Mouse (Mus musculus): ENCODE data around the gene Tcp11l1.

Gene Tcp11l1

GRCm38 (mm10) chr2:104712486-104712809 is 479 bp upstream of the Tcp11l1 start:
- DNase-seq (ENCODE audit: low read depth, low spot score): no peak

- no peak for DNase-seq (ENCODE audit: low read depth, low spot score)
Observed at GRCm38 (mm10) chr2:104710670-104711370, 1.1 kb downstream of the Tcp11l1 start.

- DNase-seq (ENCODE audit: low read depth, low spot score): no peak
Observed at GRCm38 (mm10) chr2:104709786-104710337, 2.1 kb downstream of the Tcp11l1 start.

GRCm38 (mm10) chr2:104704355-104704754 is 7.6 kb downstream of the Tcp11l1 start:
- DNase-seq (ENCODE audit: low read depth, low spot score): no peak

- no peak for DNase-seq (ENCODE audit: low read depth, low spot score)
Observed at GRCm38 (mm10) chr2:104703158-104703557, 8.8 kb downstream of the Tcp11l1 start.

- DNase-seq (ENCODE audit: low read depth, low spot score): no peak
Observed at GRCm38 (mm10) chr2:104699659-104700058, 12.3 kb downstream of the Tcp11l1 start.

- DNase-seq (ENCODE audit: low read depth, low spot score): no peak
Observed at GRCm38 (mm10) chr2:104692551-104692950, 19.4 kb downstream of the Tcp11l1 start.

GRCm38 (mm10) chr2:104690720-104691119 is 21.2 kb downstream of the Tcp11l1 start:
- no peak for DNase-seq (ENCODE audit: low read depth, low spot score)

GRCm38 (mm10) chr2:104688724-104689123 is 23.2 kb downstream of the Tcp11l1 start:
- no peak for DNase-seq (ENCODE audit: low read depth, low spot score)

GRCm38 (mm10) chr2:104688321-104688720 is 23.6 kb downstream of the Tcp11l1 start:
- no peak for DNase-seq (ENCODE audit: low read depth, low spot score)

GRCm38 (mm10) chr2:104687261-104687660 is 24.7 kb downstream of the Tcp11l1 start:
- DNase-seq (ENCODE audit: low read depth, low spot score): no peak

GRCm38 (mm10) chr2:104685418-104685817 is 26.6 kb downstream of the Tcp11l1 start:
- peak; percentile 51 for DNase-seq (ENCODE audit: low read depth, low spot score)

GRCm38 (mm10) chr2:104684771-104685170 is 27.2 kb downstream of the Tcp11l1 start:
- no peak for DNase-seq (ENCODE audit: low read depth, low spot score)

GRCm38 (mm10) chr2:104677326-104677725 is 34.6 kb downstream of the Tcp11l1 start:
- no peak for DNase-seq (ENCODE audit: low read depth, low spot score)

GRCm38 (mm10) chr2:104671724-104672123 is 40.2 kb downstream of the Tcp11l1 start:
- no peak for DNase-seq (ENCODE audit: low read depth, low spot score)

GRCm38 (mm10) chr2:104669122-104669804 is 42.7 kb downstream of the Tcp11l1 start:
- no peak for DNase-seq (ENCODE audit: low read depth, low spot score)

GRCm38 (mm10) chr2:104663372-104664100 is 48.4 kb downstream of the Tcp11l1 start:
- DNase-seq (ENCODE audit: low read depth, low spot score): no peak

GRCm38 (mm10) chr2:104658659-104659058 is 53.3 kb downstream of the Tcp11l1 start:
- no peak for DNase-seq (ENCODE audit: low read depth, low spot score)

GRCm38 (mm10) chr2:104615985-104616711 is 95.8 kb downstream of the Tcp11l1 start:
- no peak for DNase-seq (ENCODE audit: low read depth, low spot score)

GRCm38 (mm10) chr2:104614786-104615185 is 97.2 kb downstream of the Tcp11l1 start:
- no peak for DNase-seq (ENCODE audit: low read depth, low spot score)
